Mouse (Mus musculus): ENCODE results near the gene Sox13. TPM values are rescaled to one million over a fixed set of nuclear protein-coding genes. Genes with fewer than 3 reads are reported as not detected.

The Sox13 gene
- polyA plus RNA-seq (2012; rRNA removed) = 18.1 and 19.6 TPM in 2 replicates

DNA sequence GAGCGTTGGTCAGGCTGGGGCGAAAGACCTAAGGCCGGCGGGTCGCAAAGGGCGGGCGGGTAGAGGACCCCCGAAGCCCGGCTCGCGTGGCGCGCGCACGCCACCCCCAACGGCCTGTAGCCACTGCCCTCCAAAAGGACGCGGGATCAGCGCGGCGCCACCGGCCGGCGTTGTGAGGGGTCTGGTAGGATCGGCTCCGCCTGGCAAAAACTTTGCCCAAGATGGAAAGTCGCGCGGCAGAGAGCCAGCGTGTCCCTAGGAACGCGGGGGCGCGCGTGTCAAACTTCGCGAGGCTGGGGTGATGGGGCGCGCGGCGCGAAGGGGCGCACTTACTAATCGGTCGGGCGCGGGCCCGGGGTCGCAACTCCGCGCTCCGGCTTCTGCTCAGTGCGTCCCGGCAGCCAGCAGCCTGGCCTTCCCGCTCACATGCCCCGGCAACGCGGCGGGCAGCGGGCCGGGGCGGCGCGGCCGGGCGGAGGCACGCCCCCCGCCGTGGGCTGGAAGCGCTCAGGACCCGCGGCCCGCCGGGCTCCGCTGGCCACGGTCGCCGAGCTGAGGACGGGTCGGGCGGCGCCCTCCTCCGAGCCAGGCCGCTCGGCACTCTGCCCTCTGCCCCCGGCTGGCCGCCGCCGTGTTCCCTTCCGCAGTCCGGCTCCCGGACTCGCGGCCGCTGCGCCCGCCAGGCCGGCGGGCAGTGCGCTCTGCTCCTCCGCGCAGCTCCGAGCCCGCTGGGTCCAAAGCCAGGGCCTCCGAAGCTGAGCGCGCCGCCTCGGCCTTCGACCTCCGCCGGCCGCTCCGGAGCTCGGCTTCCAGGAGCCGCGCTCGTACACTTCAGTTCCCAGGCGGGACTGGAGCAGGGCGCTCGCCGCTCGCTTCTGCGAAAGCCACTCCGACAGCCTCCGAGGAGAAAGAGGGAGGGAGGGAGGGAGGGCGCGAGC lies at the start of gene Sox13:
Sox13 (minus strand) TSS at position 835 of the 938 bp plus-strand sequence.
- DNase-seq (ENCODE audit: extremely low spot score in 1 of 2, low spot score in 1 of 2) = peak in 1 of 2 experiments; percentile 35

DNA sequence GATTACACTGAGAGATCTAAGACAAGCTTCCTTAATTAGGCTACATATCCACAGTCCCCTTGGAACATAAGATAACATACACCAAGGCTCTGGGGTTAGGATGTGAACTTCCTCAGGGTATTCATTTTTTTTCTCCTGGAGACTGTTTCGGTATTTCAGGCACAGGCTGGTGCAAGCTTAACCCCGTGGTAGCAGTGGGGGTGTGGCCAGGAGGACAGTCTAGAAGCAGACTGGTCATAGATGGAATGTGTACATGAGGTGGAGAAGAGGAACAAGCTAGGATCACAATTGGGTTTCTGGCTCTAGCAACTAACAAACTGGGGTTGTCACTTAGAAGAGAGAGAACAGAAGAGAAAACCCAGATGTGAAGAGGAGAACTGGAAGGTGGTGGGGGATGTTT lies 47.4 kb upstream of the Sox13 start:
- DNase-seq (ENCODE audit: extremely low spot score in 1 of 2, low spot score in 1 of 2) = no peak

DNA sequence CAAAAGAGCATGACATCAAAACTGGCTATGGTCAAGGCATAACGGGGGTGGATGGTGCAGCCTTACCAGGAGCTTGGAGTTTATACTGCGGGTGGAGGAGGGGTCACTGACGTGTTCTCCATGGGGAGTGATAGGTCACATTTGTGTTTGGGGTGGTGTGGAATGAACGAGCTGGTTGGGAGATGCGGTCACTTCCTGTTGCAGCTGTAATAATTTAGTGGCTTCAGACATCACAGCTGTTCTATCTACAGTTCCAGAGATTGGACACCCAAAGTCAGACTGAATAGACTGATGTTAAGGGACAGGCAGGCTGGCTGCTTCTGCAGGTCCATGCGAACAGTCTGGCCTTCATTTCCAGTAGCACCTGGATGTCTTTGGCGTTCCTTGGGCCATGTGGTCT lies 46.9 kb upstream of the Sox13 start:
- no peak for DNase-seq (ENCODE audit: extremely low spot score in 1 of 2, low spot score in 1 of 2)

DNA sequence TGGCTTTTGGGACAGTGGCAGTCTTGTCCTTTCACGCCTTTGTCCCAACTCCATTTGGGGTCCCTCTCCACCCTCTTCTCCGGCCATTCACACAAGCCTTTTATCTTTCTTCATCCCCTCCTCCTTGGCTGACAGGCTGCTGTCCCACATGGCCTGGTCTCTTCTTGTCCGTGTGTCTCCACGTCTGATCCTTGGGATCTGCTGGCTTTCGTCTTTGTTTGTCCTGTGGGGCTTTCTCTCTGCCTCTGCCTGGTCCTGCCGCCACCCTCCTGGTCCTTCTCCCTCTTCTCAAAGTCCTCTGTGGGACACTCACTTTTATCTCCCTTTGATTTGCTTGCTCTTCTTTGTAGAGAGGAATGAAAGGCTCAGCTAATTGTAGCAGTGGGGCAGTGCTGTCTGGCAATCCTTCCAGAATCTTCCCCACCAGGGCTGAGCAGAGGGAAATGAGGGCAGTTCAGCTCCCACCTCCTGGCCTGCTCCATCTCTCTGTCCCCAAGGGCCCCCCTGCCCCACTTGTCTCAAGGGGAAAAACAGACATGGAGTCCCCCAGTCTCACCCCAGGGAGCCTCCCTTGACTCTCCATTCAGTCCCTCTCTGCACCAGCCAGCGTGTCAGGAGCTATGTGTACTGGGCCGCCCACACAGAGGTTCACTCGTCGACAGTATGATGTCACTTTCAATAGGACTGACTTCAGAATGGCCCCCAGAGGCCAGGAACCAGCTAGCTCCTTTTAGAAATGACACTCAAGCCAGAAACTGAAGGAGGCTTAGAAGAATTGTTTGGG lies 46.3 kb upstream of the Sox13 start:
- no peak for DNase-seq (ENCODE audit: extremely low spot score in 1 of 2, low spot score in 1 of 2)

DNA sequence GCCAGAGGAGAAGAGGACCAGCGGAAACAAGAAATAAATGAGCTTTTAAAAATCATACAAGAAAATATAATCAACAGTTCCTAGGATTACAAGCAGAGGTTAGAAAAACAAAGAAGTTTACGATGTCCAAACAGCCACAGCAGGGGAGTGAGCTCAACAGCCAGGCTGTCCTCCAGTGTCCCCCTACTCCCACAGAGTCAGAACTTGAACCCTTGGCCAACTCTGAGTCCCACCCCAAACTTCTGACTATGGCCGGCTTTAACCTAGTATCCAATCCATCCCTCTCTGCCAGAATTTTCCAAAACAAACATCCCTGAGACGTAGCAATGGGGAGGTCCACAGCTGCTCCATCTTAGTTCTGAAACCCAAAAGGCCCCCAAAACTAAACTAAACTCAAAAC lies 45.0 kb upstream of the Sox13 start:
- no peak for DNase-seq (ENCODE audit: extremely low spot score in 1 of 2, low spot score in 1 of 2)

DNA sequence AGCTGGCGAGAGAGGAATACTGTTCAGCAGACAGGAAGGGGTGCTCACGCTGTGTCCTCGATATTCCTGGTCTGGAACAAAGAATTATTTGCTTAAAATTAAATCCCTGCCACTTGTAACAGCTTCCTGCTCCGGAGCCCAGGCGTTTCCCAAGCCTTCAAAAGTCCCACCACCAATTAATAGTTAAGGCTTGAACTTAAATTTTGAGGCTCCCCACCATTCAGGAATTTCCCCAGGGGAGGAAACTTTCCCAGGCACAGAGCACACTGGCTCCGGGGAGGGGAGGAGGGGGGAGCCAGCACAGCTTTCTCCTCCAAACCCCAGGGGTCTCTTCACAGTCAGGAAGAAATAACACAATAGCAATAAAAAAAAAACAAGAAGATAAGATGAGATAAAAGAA lies 44.6 kb upstream of the Sox13 start:
- no peak for DNase-seq (ENCODE audit: extremely low spot score in 1 of 2, low spot score in 1 of 2)

DNA sequence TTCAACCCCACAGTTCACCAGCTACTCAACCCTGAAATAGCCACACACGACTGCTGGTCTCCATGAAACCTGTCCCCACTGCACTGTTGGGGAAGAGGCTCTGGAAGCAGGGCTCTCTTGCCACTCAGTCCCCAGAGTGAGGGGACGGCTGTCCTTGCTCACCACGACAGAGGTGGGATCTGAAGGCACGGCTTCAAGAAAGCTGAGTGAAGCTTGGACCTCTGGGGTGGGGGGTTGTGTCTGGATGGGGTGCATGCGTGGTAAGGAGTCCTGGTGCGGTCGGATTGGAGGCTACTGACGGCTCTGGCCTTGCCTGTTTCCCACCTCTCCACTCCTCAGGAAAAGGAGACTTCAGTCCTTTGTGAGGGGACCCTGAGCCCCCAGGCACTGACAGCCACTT lies 43.7 kb upstream of the Sox13 start:
- DNase-seq (ENCODE audit: extremely low spot score in 1 of 2, low spot score in 1 of 2) = no peak

DNA sequence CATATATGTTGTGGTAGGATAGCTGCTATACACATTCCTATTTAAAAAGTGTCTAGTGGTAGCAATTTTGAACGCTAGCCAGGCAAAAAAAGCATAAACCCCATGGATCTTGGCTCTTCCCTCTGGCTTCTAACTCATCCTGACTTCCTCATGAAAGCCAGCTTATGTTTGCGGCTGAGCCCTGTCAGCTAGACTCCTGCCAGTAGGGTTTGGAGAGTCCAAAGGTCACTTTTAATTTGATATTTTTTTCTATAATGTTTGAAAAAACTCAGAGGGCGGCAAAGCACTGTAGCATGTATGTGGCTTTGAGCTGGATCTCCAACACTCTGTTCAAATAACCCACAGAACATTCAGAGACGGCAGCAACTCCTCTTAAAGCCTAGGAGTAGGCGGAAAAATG lies 39.0 kb upstream of the Sox13 start:
- no peak for DNase-seq (ENCODE audit: extremely low spot score in 1 of 2, low spot score in 1 of 2)

DNA sequence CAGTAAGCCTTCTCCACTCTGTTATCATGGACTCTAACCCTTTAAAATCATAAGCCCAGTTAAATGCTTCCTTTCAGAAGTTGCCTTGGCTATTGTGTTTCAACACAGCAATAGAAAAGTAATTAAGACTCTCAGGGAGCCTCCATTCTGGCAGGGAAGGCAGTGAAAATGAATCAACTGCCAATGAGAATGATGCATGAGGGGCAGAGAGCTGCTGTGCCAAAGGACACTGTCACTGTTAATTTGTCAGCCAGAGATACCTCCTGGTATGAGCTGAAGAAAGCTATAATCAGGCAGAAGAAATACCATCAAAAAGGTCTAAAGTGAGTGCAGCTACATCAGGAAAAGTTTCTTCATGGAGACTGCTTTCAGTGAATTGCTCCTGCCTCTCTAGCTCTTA lies 36.8 kb upstream of the Sox13 start:
- no peak for DNase-seq (ENCODE audit: extremely low spot score in 1 of 2, low spot score in 1 of 2)

DNA sequence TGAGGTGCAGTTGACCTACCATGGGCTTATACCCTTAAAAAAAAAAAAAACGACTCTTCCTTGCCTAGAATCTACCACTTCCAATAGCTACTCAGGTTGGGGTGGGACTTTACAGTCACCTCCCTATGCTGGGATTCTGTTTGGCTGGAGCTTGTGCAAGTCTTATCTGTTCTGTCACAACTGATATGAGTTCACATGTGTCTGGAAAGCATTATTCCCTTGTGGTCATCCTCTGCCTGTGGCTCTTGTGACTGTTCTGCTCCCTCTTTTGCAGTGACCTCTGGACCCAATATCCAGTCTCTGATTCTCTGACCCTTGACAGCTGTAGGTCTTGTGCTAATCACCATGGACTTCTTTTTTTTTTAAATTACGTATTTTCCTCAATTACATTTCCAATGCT lies 31.9 kb upstream of the Sox13 start:
- DNase-seq (ENCODE audit: extremely low spot score in 1 of 2, low spot score in 1 of 2) = no peak

DNA sequence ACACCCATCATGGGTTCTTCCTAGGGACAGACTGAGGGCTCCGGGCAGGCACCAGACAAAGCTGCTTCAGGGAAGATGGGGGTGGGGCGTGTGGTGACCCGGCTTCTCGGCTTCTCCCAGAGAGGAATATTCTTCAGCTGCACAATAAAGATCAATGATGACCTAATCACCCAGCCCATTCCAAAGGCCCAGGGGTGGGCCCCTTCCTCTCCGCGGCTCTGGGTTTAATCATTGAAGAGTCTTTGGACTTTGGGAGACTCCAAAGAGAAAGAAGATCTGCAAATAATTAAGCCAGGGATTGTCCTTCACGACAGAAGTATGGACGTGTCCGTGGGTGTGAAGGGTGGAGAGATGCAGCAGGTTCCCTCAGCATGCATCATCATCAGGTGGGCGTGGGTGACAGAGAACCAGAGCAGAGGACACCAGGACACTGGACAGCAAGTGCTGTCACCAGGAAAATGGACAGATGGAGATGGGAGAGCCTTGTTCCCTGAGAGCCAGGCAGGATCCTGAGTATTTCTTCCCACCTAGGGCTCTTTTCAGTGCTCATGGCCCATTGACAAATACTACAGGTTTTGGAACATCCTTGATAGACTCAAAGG lies 28.5 kb upstream of the Sox13 start:
- DNase-seq (ENCODE audit: extremely low spot score in 1 of 2, low spot score in 1 of 2) = no peak

DNA sequence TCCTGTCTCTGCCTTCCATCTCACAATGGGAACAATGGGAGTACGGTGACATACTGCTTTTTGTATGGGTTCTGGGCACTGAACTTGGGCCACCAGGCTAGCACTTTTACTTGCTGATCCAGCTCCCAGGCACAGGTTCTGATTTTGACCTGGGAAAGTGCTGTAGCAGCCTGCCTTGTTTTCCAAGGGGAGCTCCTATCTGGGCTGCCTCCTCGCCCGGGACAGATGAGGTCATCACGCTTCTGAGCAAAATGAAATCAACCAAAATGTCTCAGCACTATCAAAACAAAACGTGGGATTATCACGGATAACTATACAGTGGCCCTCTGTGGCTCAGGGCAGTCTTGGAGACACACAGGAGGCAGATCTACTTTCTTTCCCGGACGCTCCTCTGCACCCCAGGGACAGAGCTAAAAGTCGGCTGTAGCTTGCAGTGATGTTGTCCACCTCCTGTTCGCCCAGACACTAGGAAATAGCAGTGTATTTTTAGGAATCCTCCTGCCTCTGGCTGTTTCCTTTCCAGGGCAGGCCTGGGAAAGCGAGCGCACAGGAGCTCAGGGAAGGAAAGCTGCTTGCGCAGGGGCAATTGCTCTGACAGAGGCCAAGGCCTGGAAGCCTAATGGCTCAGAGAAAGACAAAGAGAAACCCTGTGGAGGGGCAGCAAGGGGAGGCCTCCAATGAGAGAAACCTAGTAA lies 27.8 kb upstream of the Sox13 start:
- no peak for DNase-seq (ENCODE audit: extremely low spot score in 1 of 2, low spot score in 1 of 2)

DNA sequence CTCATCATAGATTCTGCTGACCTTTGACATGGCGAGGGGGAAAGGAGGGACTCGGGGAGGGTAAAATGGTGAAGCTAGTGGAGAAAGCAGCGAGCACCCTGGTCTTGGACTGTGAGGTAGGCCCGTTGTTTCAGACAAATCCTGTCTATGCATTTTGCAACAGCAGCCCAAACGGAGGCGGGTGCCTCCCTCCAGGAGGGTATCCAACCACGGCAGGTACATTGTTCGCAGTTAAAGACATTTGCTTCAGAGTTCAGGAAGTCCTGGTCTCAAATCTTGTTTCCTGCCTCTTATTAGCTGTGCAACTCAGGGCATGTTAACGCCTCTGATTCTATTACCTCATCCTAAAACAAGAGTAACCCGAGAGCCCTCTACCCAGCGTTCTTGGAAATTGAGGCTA lies 26.8 kb upstream of the Sox13 start:
- DNase-seq (ENCODE audit: extremely low spot score in 1 of 2, low spot score in 1 of 2) = no peak

DNA sequence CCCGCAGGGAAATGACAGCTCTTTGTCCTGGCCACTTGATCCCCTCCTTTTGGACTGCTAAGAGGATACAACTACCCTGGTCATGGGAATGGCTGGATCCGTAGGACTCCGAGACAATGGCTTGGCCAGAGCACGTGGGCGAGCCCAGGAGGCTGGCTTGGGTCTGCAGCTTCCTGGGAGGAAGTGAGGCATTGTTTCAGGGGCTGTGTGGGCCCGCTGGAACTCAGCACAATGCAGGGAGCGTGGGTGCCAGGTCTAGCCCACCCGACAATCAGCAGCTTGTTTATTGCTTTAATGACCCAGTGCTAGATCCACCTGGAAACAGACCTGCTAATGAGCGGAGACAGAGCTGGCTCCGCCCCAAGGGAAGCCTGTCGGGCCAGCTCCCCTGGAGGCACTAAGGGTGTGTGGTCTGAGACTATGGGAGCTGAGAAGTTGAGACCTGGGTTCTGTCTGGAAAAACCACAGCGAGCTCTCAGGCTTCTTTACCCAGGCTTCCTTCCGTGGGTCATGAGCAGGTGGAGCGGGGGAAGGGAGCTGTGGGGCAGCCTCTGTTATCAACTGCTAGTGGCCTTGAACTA lies 24.3 kb upstream of the Sox13 start:
- DNase-seq (ENCODE audit: extremely low spot score in 1 of 2, low spot score in 1 of 2) = no peak

DNA sequence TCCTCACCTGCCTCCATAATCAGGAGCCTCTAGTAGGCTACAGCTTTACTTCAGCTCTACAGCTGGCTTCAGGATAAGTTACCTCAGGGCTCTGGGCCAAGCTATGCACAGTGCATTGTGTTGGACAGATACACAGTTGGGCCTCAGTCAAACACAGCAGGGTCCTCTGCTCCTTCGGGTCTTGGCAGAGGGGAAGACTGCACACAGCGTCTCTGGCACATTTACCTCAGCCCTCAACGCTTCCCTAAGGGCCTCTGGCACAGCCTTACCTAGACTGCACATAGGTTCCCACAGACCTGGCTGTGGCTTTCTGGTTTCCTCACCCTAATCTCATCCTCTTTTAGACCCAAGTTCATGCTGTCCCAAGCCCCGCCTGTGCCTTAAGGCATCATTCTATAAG lies 22.1 kb upstream of the Sox13 start:
- no peak for DNase-seq (ENCODE audit: extremely low spot score in 1 of 2, low spot score in 1 of 2)

DNA sequence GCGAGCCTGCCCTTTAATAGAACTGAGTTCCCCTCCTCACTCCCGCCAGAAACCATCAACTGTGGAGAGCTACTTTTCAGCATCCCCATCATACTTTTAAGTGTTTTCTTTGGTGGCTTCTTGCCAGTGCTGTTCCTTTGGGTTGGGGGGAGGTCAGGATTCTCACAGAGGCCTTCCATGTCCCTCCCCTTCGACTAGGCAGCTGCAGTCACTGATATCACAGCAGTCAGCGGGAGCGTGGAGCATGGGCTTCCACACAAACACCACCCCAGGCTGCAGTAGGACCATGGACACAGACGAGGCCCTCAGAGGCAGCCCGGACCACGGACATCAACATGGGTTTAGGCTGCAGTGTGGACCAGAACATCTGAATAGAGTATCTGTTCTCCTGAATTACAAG lies 20.1 kb upstream of the Sox13 start:
- no peak for DNase-seq (ENCODE audit: extremely low spot score in 1 of 2, low spot score in 1 of 2)

DNA sequence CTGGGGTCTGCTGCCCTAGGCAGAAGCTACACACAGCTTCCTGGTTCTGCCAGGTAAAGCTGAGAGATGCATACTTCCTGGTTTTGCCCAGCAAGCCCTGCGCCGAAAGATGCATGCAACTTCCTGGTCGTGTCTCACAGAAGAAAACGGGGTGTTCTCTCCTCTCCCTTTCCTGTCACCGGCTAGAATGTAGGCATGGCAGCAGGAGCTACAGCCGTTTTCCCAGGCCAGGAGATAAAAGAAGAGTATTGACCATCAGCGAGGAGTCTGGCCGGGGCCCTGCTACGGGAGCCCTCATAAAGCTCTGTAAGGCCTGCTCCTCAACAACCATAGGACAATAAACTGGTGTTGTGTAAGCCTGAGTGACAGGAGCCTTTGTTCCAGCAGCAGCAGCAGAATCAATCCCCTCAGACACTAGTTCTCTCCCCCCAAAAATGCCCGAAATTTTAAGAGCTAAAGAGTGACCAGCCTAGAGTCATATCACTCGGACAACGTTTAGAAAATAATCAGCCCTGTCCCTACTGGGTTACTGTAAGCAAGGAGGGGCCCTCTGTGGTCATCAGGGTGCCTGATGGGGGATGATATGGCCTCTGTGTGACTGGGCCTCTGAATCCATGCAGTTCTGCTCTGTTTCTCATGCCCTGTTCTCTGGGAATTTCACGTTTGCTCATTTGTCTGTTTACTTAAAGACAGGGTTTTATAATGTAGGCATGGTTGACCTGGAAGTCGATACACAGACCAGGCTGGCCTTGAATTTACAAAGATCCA lies 13.9 kb upstream of the Sox13 start:
- DNase-seq (ENCODE audit: extremely low spot score in 1 of 2, low spot score in 1 of 2) = no peak

DNA sequence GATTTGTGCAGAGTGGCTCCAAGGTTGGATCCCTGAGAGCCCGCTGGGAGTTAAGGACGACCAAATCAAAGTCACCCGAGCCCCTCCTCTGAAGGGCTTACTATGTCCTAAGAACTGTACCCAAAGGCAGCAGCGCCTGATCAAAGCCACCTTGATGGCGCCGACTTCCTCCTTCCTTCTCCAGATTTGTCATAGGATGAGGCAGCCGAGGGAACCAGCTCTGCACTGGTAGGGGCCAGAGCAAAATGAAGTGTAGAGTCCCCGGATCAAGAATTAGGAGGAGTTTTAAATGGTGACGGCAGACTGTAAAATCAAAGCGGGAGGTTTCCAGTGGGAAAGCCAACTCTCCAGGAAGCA lies 10.6 kb upstream of the Sox13 start:
- DNase-seq (ENCODE audit: extremely low spot score in 1 of 2, low spot score in 1 of 2) = no peak

DNA sequence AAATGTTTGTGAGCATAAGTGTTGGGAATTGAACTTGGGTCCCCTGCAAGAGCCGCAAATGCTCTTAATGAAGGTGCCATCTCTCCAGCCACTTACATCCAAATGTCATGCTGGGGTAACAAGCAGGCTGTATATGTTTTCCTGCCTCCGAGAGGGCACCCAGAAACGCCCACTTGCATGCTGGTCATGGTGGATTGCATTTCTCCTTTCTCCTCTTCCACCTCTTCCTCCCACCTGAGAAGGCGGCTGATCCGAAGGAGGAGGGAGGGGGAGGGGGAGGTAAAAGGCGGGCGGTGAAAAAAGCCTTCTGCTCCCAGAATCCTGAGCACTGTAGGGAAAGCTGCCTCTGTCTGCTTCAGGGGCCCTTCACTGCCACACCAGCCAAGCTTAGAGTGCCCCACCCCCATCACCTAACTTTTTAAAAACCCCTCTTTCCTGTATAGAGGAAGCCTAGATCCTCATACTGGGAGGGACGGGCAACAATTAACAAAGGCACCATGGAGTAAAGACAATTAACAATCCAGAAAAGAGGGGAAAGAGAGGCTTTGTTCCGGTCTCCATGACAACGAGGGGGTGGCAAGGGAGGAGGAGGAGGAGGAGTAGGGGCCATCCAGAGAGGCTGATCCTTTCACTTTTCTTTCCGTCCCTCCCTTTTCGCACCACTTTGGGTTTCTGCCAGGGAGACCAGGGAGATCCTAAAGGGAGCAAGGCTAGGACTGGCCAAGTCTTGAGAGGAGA lies 10.0 kb upstream of the Sox13 start:
- DNase-seq (ENCODE audit: extremely low spot score in 1 of 2, low spot score in 1 of 2) = peak in 1 of 2 experiments; percentile 45

Measured in frontal cortex, adult 2 months (tissue).